ENCODE assay signal across 14 mouse cellular contexts in genomic region chr8:6963006-6963799, GRCm38 (mm10).
"Had no signal": no experiment of that assay in that cellular context is flagged by ENCODE, and none has a peak within 500 bp of the region (broad histone marks: within the 10 kb centered on the region; RNA-seq: fewer than 3 reads in every experiment).

No protein-coding gene starts in this region.

- H3K4me1 ChIP-seq: limb, embryonic 12.5 days; liver, embryonic 15.5 days; lung, embryonic 15.5 days; megakaryocyte, embryonic 14.5 days; midbrain, embryonic 15.5 days; neural tube, embryonic 12.5 days had no signal

- ATAC-seq: midbrain, embryonic 15.5 days had no signal

- H3K4me2 ChIP-seq: limb, embryonic 12.5 days; liver, embryonic 11.5 days; liver, embryonic 15.5 days; lung, embryonic 15.5 days; midbrain, embryonic 11.5 days; midbrain, embryonic 15.5 days; neural tube, embryonic 12.5 days had no signal

- H3K27me3 ChIP-seq: limb, embryonic 12.5 days; liver, embryonic 15.5 days; lung, embryonic 15.5 days; megakaryocyte, embryonic 14.5 days; midbrain, embryonic 15.5 days; neural tube, embryonic 12.5 days had no signal

- DNase-seq: layer of hippocampus, adult 9-11 months; layer of hippocampus, postnatal 36 days; lung, postnatal 14 days; thymus, postnatal 14 days had no signal

- H3K9me3 ChIP-seq: limb, embryonic 12.5 days; liver, embryonic 15.5 days; lung, embryonic 15.5 days; megakaryocyte, embryonic 14.5 days; midbrain, embryonic 15.5 days; neural tube, embryonic 12.5 days had no signal

- H3K4me3 ChIP-seq: limb, embryonic 12.5 days; liver, embryonic 15.5 days; lung, embryonic 15.5 days; megakaryocyte, embryonic 14.5 days; midbrain, embryonic 15.5 days; neural tube, embryonic 12.5 days had no signal

- H3K36me3 ChIP-seq: limb, embryonic 12.5 days; liver, embryonic 15.5 days; lung, embryonic 15.5 days; midbrain, embryonic 15.5 days; neural tube, embryonic 12.5 days had no signal

- H3K9ac ChIP-seq: limb, embryonic 12.5 days; liver, embryonic 15.5 days; lung, embryonic 15.5 days; midbrain, embryonic 15.5 days; neural tube, embryonic 12.5 days had no signal

- H3K27ac ChIP-seq: limb, embryonic 12.5 days; liver, embryonic 15.5 days; lung, embryonic 15.5 days; macrophage; midbrain, embryonic 15.5 days; neural tube, embryonic 12.5 days; stomach, postnatal 0 days had no signal
